Mouse (Mus musculus): Measurements from ENCODE around the gene Slc9a1. TPM values are rescaled to one million over a fixed set of nuclear protein-coding genes. Genes with fewer than 3 reads are reported as not detected.

Slc9a1 gene
- polyA plus RNA-seq, 1 experiment from 2014 or later, result 7.2 TPM

DNA sequence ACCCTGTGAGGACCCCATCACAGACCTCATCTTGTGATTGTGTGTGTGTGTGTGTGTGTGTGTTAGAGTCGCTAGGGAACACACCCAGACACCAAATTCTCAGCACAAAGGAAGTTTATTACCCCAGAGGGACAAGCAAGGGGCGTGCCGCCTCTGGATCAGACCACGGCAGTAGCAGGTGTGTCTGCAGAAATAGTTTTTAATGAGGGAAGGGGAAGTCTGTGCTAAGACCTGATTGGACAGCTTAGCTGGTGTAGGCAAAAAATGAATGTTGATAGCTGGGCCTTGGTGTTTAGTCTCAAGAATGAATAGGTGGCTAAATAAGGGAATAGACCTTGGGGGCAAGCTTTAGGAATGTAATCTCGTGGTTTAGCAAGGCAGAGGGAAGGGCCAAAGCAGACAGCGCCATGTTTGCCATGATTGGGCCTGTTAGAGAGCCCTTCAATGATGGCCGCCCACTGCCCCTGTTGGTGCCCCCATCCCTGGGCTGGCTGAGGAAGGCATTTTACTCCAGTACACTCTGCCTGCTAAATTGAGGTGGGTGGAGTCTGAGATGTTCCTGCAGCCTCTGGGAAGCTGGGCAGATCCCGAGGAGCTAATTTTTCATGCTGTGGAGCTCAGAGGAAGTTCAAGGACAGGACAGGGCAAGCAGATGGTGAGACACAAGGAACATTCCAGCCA, 79.3 kb downstream of the Slc9a1 start:
- Histone ChIP-seq H3K27ac (ENCODE audit: low read length) (no peak overlapping the region), H3K9me3 (replicated peaks; ENCODE audit: control insufficient read depth, low read length) (no peaks in the 10 kb centered on the region), H3K4me3 (ENCODE audit: low read length) (no peak overlapping the region), H3K9ac (ENCODE audit: low read length) (no peak overlapping the region), H3K27me3 (ENCODE audit: control insufficient read depth, insufficient read depth, low read length) (no peaks in the 10 kb centered on the region), H3K4me2 (ENCODE audit: low read depth, low read length) (no peak overlapping the region), H3K36me3 (ENCODE audit: control insufficient read depth, insufficient read depth) (no peaks in the 10 kb centered on the region), H3K4me1 (ENCODE audit: control insufficient read depth, insufficient read depth, low read length) (no peaks in the 10 kb centered on the region)
- ATAC-seq (replicated peaks; ENCODE audit: extremely low read depth, insufficient read depth, low FRiP score), result no peak
- WGBS, result 72% methylated on average over 8 of the region's 8 CpGs

GRCm38 (mm10) chr4:133449726-133450125, 80.2 kb downstream of the Slc9a1 start:
- no peaks in the 10 kb centered on the region for H3K36me3 ChIP-seq (ENCODE audit: control insufficient read depth, insufficient read depth)

DNA sequence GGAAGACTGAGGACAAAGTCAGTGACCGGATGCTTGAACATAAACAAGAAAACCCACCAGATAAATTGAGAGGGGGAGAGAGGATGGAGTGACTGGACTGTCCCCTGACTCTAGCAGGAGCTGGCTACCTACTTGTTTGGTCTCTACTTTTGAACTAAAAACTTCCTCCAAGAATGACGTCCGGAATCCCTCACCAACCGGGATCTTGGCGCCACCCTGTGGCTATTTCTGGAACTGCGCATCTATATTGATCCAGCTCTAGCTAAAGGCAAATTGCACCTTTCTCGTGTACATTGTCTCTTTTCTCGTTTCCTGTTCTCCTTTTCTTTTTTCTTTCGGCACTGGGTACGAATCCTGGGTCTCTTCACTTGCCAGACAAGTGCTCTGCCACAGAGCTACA, 82.0 kb downstream of the Slc9a1 start:
- ATAC-seq (replicated peaks; ENCODE audit: extremely low read depth, insufficient read depth, low FRiP score), result 0 out of 2 replicates have a peak, but pooled peaks have one; percentile 34
- Histone ChIP-seq H3K9me3 (replicated peaks; ENCODE audit: control insufficient read depth, low read length) (no peaks in the 10 kb centered on the region), H3K27ac (ENCODE audit: low read length) (no peak overlapping the region), H3K4me2 (ENCODE audit: low read depth, low read length) (no peak overlapping the region), H3K4me1 (ENCODE audit: control insufficient read depth, insufficient read depth, low read length) (no peaks in the 10 kb centered on the region), H3K36me3 (ENCODE audit: control insufficient read depth, insufficient read depth) (no peaks in the 10 kb centered on the region), H3K27me3 (ENCODE audit: control insufficient read depth, insufficient read depth, low read length) (no peaks in the 10 kb centered on the region), H3K9ac (ENCODE audit: low read length) (no peak overlapping the region), H3K4me3 (ENCODE audit: low read length) (no peak overlapping the region)
- WGBS, result 8% methylated on average over 10 of the region's 10 CpGs

More at GRCm38 (mm10) chr4:133449726-133450125, 80.2 kb downstream of the Slc9a1 start:
- Histone ChIP-seq H3K4me2 (ENCODE audit: low read depth, low read length) (peak overlapping the region; percentile 38; the same call in 1 of the 2 replicates), H3K4me1 (ENCODE audit: control insufficient read depth, insufficient read depth, low read length) (no peaks in the 10 kb centered on the region), H3K27ac (ENCODE audit: low read length) (no peak overlapping the region), H3K27me3 (ENCODE audit: control insufficient read depth, insufficient read depth, low read length) (no peaks in the 10 kb centered on the region), H3K9ac (ENCODE audit: low read length) (no peak overlapping the region), H3K4me3 (ENCODE audit: low read length) (no peak overlapping the region), H3K9me3 (replicated peaks; ENCODE audit: control insufficient read depth, low read length) (no peaks in the 10 kb centered on the region)
- ATAC-seq (replicated peaks; ENCODE audit: extremely low read depth, insufficient read depth, low FRiP score), result no peak
- 14% methylated on average over 13 of the region's 13 CpGs for WGBS

DNA sequence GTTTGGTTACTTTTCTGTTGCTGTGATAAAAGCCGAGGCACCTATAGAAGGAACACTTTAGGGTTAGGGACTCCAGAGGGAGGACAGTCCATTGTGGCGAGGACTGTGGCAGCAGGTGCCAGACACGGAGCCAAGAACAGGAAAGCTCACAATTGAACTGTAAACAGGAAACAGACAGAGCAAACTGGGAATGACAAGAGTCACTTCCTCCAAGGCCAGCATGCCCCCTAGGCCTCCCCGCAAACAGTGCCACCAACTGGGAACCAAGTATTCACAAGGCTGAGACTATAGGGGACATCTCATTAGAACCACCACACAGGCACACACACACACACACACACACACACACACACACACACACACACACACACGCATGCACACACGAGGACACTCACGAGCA, 82.9 kb downstream of the Slc9a1 start:
- H3K4me3 ChIP-seq (ENCODE audit: low read length), result no peak overlapping the region
- H3K4me1 ChIP-seq (ENCODE audit: control insufficient read depth, insufficient read depth, low read length), result no peaks in the 10 kb centered on the region
- no peak overlapping the region for H3K27ac ChIP-seq (ENCODE audit: low read length)
- no peak for ATAC-seq (replicated peaks; ENCODE audit: extremely low read depth, insufficient read depth, low FRiP score)
- WGBS, result 71% methylated on average over 7 of the region's 7 CpGs
- no peaks in the 10 kb centered on the region for H3K36me3 ChIP-seq (ENCODE audit: control insufficient read depth, insufficient read depth)
- H3K9ac ChIP-seq (ENCODE audit: low read length), result no peak overlapping the region
- H3K27me3 ChIP-seq (ENCODE audit: control insufficient read depth, insufficient read depth, low read length), result no peaks in the 10 kb centered on the region
- no peaks in the 10 kb centered on the region for H3K9me3 ChIP-seq (replicated peaks; ENCODE audit: control insufficient read depth, low read length)
- H3K4me2 ChIP-seq (ENCODE audit: low read depth, low read length), result no peak overlapping the region

- Histone ChIP-seq H3K4me2 (ENCODE audit: low read depth, low read length) (no peak overlapping the region), H3K27ac (ENCODE audit: low read length) (no peak overlapping the region), H3K36me3 (ENCODE audit: control insufficient read depth, insufficient read depth) (no peaks in the 10 kb centered on the region), H3K27me3 (ENCODE audit: control insufficient read depth, insufficient read depth, low read length) (no peaks in the 10 kb centered on the region), H3K4me3 (ENCODE audit: low read length) (no peak overlapping the region), H3K9me3 (replicated peaks; ENCODE audit: control insufficient read depth, low read length) (no peaks in the 10 kb centered on the region), H3K9ac (ENCODE audit: low read length) (no peak overlapping the region), H3K4me1 (ENCODE audit: control insufficient read depth, insufficient read depth, low read length) (peaks cover 6% of the 10 kb centered on the region)
- ATAC-seq (replicated peaks; ENCODE audit: extremely low read depth, insufficient read depth, low FRiP score), result no peak
- 63% methylated on average over 3 of the region's 3 CpGs for WGBS
Observed at GRCm38 (mm10) chr4:133458044-133458443, 88.5 kb downstream of the Slc9a1 start.

DNA sequence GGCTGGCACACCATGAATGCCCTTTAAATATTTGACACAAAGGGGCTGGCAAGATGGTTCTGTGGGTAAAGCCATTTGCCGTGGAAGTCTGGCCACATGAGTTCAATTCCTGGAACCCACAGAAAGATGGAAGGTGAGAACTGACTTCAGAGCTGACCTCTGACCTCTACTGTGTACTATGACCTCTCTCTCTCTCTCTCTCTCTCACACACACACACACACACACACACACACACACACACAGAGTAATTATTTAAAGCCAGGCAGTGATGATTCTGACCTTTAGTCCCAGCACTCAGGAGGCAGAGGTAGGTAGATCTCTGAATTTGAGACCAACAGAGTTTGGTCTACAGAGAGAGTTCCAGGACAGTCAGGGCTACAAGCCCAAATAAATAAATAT, 90.5 kb downstream of the Slc9a1 start:
- no peak for ATAC-seq (replicated peaks; ENCODE audit: extremely low read depth, insufficient read depth, low FRiP score)
- peaks cover 12% of the 10 kb centered on the region for H3K4me1 ChIP-seq (ENCODE audit: control insufficient read depth, insufficient read depth, low read length)
- 93% methylated on average over 1 of the region's 1 CpGs for WGBS
- no peak overlapping the region for H3K27ac ChIP-seq (ENCODE audit: low read length)
- no peak overlapping the region for H3K4me3 ChIP-seq (ENCODE audit: low read length)
- H3K9ac ChIP-seq (ENCODE audit: low read length), result no peak overlapping the region
- H3K27me3 ChIP-seq (ENCODE audit: control insufficient read depth, insufficient read depth, low read length), result no peaks in the 10 kb centered on the region
- no peaks in the 10 kb centered on the region for H3K36me3 ChIP-seq (ENCODE audit: control insufficient read depth, insufficient read depth)
- H3K9me3 ChIP-seq (replicated peaks; ENCODE audit: control insufficient read depth, low read length), result no peaks in the 10 kb centered on the region
- no peak overlapping the region for H3K4me2 ChIP-seq (ENCODE audit: low read depth, low read length)

DNA sequence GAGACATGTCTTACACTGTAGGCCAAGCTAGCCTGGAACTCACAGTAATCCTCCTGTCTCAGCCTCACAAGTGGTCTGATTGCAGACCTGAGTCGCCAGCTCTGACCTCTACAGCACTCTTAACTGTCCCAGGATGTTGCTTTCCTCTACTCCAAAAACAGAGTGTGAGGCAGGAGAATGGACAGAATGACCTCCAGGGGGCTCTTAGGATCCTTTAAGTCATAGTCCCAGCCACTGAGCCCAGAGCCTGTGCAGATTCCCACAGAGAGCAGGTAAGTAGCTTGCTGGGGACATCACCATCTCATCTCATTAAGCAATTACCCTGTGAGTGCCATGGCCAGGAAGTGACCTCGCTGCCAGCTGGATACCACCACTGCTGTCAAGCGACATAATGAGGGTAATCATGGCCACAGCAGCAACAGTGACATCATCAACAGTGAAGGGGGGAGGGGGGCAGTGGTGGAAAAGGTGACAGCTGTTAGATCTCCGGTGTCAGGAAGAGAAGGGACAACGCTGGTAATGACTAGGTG, 91.4 kb downstream of the Slc9a1 start:
- 40% methylated on average over 5 of the region's 5 CpGs for WGBS
- no peaks in the 10 kb centered on the region for H3K27me3 ChIP-seq (ENCODE audit: control insufficient read depth, insufficient read depth, low read length)
- no peaks in the 10 kb centered on the region for H3K9me3 ChIP-seq (replicated peaks; ENCODE audit: control insufficient read depth, low read length)
- H3K4me1 ChIP-seq (ENCODE audit: control insufficient read depth, insufficient read depth, low read length), result peaks cover 12% of the 10 kb centered on the region
- ATAC-seq (replicated peaks; ENCODE audit: extremely low read depth, insufficient read depth, low FRiP score), result no peak
- no peak overlapping the region for H3K9ac ChIP-seq (ENCODE audit: low read length)
- no peak overlapping the region for H3K4me3 ChIP-seq (ENCODE audit: low read length)
- no peaks in the 10 kb centered on the region for H3K36me3 ChIP-seq (ENCODE audit: control insufficient read depth, insufficient read depth)
- H3K27ac ChIP-seq (ENCODE audit: low read length), result no peak overlapping the region
- H3K4me2 ChIP-seq (ENCODE audit: low read depth, low read length), result no peak overlapping the region

- Histone ChIP-seq H3K27me3 (ENCODE audit: control insufficient read depth, insufficient read depth, low read length) (no peaks in the 10 kb centered on the region), H3K4me1 (ENCODE audit: control insufficient read depth, insufficient read depth, low read length) (peaks cover 12% of the 10 kb centered on the region), H3K9ac (ENCODE audit: low read length) (no peak overlapping the region), H3K27ac (ENCODE audit: low read length) (no peak overlapping the region), H3K36me3 (ENCODE audit: control insufficient read depth, insufficient read depth) (no peaks in the 10 kb centered on the region), H3K4me3 (ENCODE audit: low read length) (no peak overlapping the region), H3K9me3 (replicated peaks; ENCODE audit: control insufficient read depth, low read length) (no peaks in the 10 kb centered on the region), H3K4me2 (ENCODE audit: low read depth, low read length) (no peak overlapping the region)
- WGBS, result 57% methylated on average over 4 of the region's 4 CpGs
- no peak for ATAC-seq (replicated peaks; ENCODE audit: extremely low read depth, insufficient read depth, low FRiP score)
Observed at GRCm38 (mm10) chr4:133461362-133461761, 91.9 kb downstream of the Slc9a1 start.

DNA sequence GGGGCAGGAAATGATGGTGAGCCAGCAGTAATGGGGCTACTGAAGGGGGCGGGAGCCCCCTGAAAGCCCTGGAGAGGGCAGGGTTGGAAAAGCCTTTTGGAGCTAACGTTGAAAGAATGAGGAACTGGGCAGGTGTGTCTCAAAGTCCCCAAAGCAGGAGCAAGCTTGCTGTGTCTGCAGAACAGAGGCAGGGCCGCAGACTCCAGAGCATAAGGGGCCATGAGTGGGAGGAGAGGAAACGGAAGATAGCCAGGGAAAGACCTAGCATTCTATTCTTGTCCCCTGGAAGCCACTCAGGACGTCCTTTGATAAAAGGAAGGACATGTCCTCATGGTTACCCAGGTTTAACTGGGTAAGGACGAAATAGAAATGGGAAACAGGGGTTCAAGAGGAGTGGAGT, 93.7 kb downstream of the Slc9a1 start:
- 27% methylated on average over 6 of the region's 6 CpGs for WGBS
- H3K9ac ChIP-seq (ENCODE audit: low read length), result peak overlapping the region; percentile 8; the same call in 1 of the 2 replicates
- H3K4me2 ChIP-seq (ENCODE audit: low read depth, low read length), result peak overlapping the region; percentile 18; the same call in 1 of the 2 replicates
- H3K4me3 ChIP-seq (ENCODE audit: low read length), result no peak overlapping the region
- no peaks in the 10 kb centered on the region for H3K9me3 ChIP-seq (replicated peaks; ENCODE audit: control insufficient read depth, low read length)
- peaks cover 12% of the 10 kb centered on the region for H3K4me1 ChIP-seq (ENCODE audit: control insufficient read depth, insufficient read depth, low read length)
- H3K36me3 ChIP-seq (ENCODE audit: control insufficient read depth, insufficient read depth), result no peaks in the 10 kb centered on the region
- H3K27ac ChIP-seq (ENCODE audit: low read length), result peak overlapping the region; percentile 54
- ATAC-seq (replicated peaks; ENCODE audit: extremely low read depth, insufficient read depth, low FRiP score), result peak; percentile 51; the same call in 1 of the 2 replicates
- H3K27me3 ChIP-seq (ENCODE audit: control insufficient read depth, insufficient read depth, low read length), result no peaks in the 10 kb centered on the region
